Mouse (Mus musculus) retina, embryonic 14.5 days (tissue): ENCODE results near the gene Armh4.

Source experiments
- DNase-seq: peaks from one replicate; pipeline ENCODE4 v3.0.0-alpha.2; 2015; ENCODE audit warnings: low spot score

The Armh4 gene

DNA sequence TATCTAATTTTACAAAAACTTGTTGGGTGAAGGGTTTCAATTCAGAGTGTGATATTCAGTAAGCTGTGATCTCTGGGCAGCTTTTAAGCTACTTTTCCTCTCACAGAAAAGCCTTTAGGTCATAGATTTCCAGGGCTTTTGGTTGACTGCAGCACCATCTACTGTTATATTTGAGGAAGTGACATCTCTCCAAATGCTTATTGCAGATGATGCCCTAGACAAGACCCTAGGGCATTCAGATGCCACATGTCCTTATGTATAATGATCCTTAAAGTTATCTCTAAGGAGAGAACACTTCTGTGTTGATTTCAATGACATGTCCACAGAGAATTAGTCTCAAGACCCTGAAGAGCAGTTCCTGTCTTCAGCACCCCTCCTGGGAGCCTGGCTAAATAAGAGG, 49.2 kb downstream of the Armh4 start:
- DNase-seq = peak; percentile 75

DNA sequence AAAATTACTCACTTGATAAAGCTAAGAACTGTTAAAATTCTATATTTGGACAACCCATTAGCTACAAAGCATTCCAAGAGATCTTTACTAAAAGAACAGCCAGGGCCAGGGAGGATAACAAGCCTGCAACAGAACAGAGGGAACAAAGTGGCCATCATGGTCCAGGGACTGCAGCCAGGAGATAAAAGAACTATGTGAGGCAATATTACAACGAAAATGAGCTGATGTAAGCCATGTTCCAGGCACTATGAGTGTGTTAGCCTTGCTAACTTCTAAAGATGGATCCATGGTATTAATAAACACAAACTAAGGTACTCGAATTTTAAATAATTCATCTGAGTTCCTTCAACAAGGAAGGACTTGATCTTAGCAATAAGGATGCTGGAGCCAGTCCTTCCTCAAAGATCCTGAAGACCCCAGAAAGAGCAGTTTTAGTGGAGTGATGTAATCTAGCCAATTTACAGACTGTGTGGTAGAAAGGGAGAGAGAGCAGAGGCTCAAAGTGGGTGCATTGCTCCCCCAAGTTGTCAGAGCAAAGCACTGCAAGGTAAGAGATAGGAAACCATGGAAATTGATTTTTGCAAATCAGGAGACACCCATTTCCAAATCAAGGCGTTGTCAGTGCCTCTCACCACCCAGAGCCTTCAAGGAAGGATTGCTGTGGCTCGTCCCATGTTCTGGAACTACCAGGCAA, 59.7 kb downstream of the Armh4 start:
- DNase-seq = peak; percentile 20

DNA sequence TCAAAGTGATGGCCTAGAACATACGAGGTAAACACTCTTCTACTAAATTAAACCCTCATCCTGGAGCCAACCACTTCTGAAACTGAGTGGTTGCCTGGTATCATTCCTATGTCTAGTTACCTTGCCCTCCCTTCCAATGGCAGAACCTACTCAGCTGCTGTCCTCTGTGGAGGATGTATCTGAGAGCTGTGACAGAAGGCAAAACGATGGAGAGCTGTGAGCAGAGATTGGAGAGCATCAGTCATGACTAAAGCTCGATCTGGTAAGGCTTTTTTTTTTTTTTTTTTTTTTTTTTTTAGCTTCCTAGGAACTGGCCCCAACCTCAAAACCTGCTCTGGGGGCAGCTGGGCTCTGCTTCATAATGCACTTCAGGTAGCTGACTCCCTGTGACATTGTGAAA, 60.4 kb downstream of the Armh4 start:
- DNase-seq = no peak

DNA sequence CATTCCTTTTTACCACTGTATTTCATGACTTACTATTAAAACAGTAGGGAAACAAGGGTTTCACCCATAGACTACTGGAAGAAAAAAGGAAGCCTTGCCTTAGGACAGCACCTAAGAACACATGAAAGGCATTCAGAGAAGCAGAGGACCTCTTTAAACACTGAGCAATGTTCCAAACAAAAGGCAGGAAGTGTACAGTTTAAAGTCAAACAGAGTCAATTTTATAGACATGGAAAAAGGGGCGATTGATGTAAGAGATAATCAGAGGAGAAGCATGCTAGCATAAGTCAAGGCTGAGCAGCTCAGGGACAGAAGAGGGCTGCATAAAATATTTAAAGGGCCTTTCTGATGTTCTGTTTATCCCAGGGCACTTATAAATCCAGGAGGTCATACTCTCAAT, 61.9 kb downstream of the Armh4 start:
- DNase-seq = no peak

DNA sequence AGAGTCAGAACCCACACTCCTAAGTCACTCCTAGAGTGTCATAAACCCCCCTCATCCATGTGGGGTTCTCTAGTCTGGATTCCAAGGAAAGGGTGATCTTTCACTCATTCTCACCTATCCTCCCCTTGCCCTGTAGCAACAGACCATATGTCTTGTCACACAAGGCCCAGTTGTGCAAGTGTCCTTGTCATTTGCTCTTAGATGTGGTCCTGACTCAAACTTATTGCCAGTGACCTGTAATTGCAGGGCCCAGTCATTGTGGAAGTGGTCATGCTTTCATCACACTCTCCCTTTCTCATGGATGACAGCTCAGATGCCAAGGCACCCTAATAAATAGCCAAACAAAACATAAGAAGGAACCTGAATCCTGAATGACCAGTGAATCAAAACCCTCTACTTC, 63.5 kb downstream of the Armh4 start:
- DNase-seq = no peak

DNA sequence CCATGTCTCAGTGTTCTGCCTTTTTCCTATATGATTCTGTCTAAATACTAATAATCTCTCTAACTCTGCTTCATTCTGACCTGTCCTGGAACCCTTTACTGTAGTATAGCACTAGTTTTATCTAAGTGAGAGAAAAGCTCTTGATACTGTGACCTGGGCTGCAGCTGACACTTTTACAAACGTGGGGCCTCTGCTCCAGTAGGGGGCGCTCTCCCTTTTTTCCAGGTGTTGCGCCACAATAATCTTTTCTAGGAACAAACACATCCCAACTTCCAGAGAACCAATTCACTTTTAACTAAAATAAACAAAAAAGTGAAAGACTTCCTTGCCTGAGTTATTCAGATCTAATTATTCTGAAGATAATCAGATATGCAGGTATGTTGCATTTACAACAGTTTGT, 72.2 kb downstream of the Armh4 start:
- peak; percentile 13 for DNase-seq

DNA sequence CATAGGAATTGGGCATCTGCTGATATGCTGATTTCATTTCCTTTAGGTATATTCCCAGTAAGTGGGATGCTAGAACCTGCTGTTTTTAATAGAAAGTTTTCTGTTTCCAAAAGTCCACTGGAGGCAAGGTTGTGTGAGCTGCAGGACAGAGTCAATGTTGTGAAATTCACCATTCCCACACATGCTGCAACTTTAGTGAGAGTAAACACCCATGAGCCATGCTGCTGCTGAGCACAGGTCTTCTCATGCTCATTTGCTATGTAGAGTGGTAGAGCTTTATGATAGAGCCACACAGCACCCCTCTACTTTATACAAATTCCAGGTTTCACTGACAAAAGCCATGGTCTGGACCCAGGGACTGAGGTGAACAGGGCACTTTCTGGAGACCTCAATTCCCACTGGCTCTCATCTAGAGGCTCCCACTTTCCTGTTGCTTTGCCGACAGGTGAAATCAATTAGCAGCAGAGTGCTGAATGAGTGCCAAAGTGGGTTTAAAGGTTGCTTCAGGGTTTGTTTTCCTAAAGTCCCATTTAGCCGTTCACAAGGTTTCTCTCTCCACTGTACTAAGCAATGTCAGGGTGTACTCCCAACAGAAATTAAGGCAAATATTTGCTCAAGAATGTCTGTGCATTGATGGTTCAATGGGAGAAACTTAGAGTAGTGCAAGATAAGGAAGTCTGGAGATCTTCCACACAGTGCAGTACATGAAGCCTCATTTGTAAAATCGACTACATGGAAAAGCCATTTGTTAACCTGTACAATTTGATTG, 79.6 kb downstream of the Armh4 start:
- DNase-seq = no peak

DNA sequence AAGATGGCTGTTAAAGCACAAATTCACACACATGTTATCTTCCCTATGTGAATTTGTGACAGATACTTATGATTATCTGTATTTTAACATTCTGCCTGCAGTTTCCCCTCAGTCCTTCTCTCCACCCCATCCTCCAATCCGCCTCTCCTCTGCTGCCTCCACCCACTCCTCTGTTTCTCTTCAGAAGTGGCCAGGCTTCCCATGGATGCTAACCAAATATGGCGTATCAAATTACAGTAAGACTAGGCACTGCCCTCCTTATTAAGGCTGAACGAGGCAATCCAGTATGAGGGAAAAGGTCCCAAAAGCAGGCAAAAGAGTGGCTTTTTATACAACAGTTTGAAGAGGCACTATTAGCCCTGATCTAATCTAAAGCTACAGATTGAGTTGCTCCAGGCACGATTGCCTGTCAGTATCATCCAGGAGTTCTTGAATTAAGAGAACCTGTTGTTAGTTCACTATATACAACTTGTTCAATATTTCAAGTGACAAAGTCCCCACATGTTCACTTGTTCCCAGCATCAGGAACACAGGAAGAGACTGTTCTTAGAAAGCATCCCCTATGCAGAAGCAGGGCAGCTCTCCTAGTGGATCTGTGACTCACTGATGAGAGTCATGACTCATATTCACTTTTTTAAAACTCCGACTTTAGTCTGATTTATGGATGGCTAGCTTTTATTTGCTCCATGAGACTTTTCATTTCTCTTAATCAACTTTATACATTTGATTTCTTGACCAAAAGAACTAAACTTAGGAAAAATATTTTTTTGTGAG, 103.5 kb downstream of the Armh4 start:
- no peak for DNase-seq

DNA sequence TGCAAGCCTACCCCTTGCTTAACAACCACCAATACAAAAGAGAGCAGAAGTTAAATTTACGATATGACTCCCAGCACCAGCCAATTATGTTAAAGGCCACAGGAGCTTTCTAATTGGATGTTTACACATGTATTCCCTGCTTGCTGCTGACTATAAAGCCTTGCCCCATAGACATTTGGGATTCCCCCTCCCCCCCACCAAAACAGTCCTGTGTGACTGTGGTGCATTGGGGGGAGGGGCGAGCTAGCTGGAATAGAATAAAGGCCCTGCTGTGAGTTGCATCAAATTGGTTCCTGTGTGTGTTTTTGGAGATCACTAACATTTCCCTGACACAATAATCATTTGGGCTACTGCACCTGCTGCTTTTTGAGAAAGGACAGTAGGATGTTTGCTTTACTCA, 106.6 kb downstream of the Armh4 start:
- DNase-seq = no peak

DNA sequence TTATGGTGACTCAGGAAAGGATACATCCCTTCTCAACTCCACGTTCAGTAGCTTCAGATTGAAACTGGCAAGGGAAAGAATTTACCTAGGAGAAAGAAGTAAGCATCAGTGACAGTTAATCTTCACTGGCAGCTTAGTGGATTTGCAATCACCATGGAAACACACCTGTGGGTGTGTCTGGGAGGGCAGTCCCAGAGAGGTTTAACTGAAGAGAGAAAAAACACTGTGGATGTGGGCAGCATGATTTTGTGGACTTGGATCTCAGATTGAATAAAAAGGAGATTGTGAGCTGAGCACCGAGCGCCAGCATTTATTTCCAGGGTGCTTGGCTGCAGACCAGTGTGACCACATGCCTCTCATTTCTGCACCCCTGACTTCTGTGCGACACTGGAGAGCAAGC, 122.7 kb downstream of the Armh4 start:
- DNase-seq = no peak

DNA sequence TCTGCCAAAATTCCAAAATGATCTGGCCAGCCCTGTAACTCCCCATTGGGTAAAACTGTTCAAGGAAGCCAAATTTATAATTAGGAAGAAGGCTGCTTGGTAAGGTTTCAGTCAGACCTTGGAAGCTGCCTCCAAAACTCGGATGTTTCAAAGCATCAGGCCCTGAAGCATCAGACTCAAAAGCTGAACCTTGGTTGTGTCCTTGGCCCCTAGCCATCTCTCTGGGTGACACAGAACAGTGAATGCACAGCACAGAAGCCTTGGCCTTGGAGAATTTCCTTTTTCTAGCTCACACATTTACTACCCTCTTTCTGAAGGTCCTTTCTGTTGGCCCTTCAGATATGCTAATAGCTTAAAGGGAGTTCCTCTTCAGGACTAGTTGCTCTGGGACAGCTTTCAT, 134.0 kb downstream of the Armh4 start:
- DNase-seq = no peak

DNA sequence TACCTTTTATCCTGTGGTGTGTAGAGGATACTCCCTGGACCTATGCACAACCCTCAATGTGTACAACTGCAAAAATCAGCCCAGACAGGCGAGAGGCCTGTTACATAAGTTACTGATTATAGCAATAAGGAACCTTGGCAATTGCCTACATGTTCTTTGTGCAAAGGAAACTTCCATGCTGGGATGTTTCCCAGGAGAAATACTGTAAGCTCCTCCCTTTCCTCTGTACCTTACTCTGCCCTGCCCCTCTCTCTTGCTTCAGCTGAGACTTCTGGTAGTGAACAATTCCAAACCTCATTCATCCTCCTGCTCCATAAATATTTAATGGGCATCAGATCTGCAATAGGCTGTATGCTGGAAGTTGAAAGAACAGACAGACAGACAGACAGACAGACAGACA, 145.8 kb downstream of the Armh4 start:
- DNase-seq = no peak

DNA sequence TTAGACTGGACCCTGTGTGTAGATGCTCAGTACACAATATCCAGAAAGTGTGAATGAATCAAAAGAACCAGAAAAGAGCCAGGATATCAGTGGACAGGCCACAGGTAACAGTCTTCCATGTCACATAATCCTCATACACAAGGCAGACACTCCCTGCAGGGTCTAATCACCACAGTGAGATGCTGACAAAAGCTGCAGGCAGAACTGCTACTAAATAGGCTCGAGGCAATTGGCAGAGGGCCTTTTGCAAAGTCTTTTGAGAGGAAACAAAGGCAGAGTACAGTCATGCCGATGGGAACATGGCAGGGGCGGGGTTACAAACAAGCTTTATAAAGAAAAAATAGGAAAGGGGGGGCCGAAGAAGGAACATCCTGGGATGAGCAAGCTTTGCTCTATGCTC, 157.1 kb downstream of the Armh4 start:
- peak; percentile 32 for DNase-seq
